In the genomic region with DNA sequence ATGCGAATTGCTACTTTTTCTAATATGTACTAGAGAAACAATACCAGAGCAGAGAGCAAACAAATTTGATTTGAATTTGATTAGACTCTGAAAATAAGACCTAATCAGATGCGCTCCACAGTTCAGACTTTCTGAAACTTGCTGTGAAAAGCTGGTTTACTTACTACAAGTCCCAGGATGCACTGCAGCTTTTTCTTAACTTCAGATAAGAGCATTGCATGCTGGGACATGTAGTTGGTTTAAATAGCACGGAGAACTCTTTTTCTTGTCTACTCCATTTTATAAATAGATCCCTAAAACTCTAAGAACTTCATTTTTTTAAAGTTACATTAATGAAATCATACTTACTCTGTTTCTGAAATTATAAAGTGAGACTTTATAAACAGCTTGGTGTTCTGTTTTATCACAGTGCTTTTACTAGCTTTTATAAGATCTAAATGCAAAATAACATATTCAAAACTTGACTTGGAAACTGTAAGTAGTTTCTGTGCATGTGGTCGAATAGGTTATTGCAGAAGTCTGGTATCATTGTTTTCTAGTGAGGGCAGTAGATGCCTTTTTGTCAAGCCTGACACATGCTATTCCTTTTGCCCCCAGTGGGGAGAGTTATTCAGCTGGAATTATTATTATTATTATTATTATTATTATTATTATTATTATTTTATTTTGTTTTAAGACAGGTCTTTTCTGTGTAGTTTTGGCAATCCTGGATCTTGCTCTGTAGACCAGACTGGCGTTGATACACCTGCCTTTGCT, we compare ENCODE assay signal across 9 mouse cellular contexts.
DNase-seq lines count a peak whose midpoint lies in the region; ATAC-seq lines count a peak whose summit lies in the region.
"Had no signal": no experiment of that assay in that cellular context is flagged by ENCODE, and none has a peak within 500 bp of the region (broad histone marks: within the 10 kb centered on the region; RNA-seq: fewer than 3 reads in every experiment).

No protein-coding gene starts in this region.

- H3K4me3 ChIP-seq in hindbrain, embryonic 16.5 days (ENCODE audit: low read length), result no peak overlapping the region
- H3K4me3 ChIP-seq in hindbrain, embryonic 13.5 days, result no peak overlapping the region
- H3K4me3 ChIP-seq: limb, embryonic 12.5 days had no signal

- 76% methylated on average over 5 of the region's 5 CpGs for WGBS in hindbrain, embryonic 16.5 days
- WGBS in hindbrain, embryonic 13.5 days, result 77% methylated on average over 5 of the region's 5 CpGs
- WGBS in large intestine, adult 2 months, result 59% methylated on average over 5 of the region's 5 CpGs

- no peaks in the 10 kb centered on the region for H3K9me3 ChIP-seq in hindbrain, embryonic 16.5 days (ENCODE audit: control insufficient read depth, low read length)
- H3K9me3 ChIP-seq in hindbrain, embryonic 13.5 days, result no peaks in the 10 kb centered on the region
- H3K9me3 ChIP-seq: limb, embryonic 12.5 days had no signal

- peaks cover 11% of the 10 kb centered on the region for H3K4me1 ChIP-seq in hindbrain, embryonic 16.5 days (ENCODE audit: control insufficient read depth, insufficient read depth, low read depth, low read length)
- H3K4me1 ChIP-seq in hindbrain, embryonic 13.5 days (replicated peaks), result peaks cover 23% of the 10 kb centered on the region

- H3K4me2 ChIP-seq in hindbrain, embryonic 16.5 days (ENCODE audit: low read length), result no peak overlapping the region
- no peak overlapping the region for H3K4me2 ChIP-seq in hindbrain, embryonic 13.5 days
- H3K4me2 ChIP-seq: limb, embryonic 12.5 days had no signal

- H3K27me3 ChIP-seq in hindbrain, embryonic 16.5 days (replicated peaks; ENCODE audit: control insufficient read depth, insufficient read depth, low read length), result no peaks in the 10 kb centered on the region
- H3K27me3 ChIP-seq in hindbrain, embryonic 13.5 days, result no peaks in the 10 kb centered on the region
- H3K27me3 ChIP-seq: limb, embryonic 12.5 days had no signal

- H3K27ac ChIP-seq in hindbrain, embryonic 16.5 days (ENCODE audit: low read depth, low read length), result no peak overlapping the region
- no peak overlapping the region for H3K27ac ChIP-seq in hindbrain, embryonic 13.5 days
- H3K27ac ChIP-seq: limb, embryonic 12.5 days had no signal

- no peak overlapping the region for H3K9ac ChIP-seq in hindbrain, embryonic 16.5 days (ENCODE audit: low read depth, low read length)
- H3K9ac ChIP-seq in hindbrain, embryonic 13.5 days, result no peak overlapping the region
- H3K9ac ChIP-seq: limb, embryonic 12.5 days had no signal

- ATAC-seq in hindbrain, embryonic 16.5 days, result peak; percentile 53; the same call in 1 of the 2 replicates
- ATAC-seq in hindbrain, embryonic 13.5 days (ENCODE audit: low FRiP score), result no peak
- ATAC-seq in common myeloid progenitor, adult 5-6 weeks (replicated peaks; ENCODE audit: low read depth, poor library complexity, severe bottlenecking), result peak; percentile 97

- no peaks in the 10 kb centered on the region for H3K36me3 ChIP-seq in hindbrain, embryonic 16.5 days (ENCODE audit: control insufficient read depth, insufficient read depth, low read length)
- H3K36me3 ChIP-seq in hindbrain, embryonic 13.5 days, result no peaks in the 10 kb centered on the region
- H3K36me3 ChIP-seq: limb, embryonic 12.5 days had no signal

- peak; percentile 64 for DNase-seq in thymus, postnatal 14 days
- no peak for DNase-seq in thymus, adult 18-20 months
- peak; percentile 53 for DNase-seq in large intestine, adult 2 months (ENCODE audit: low read depth, low spot score)
- peak; percentile 46 for DNase-seq in retina, postnatal 7 days (ENCODE audit: low read depth, low spot score)
- no peak for DNase-seq in adrenal gland, adult 18-20 months (ENCODE audit: low spot score in 2 of 2)

Comparison
In these comparisons a context has a peak if more than half of its experiments do, and no peak if none do; other contexts are left out.
1. DNase-seq: peak in thymus, postnatal 14 days (single experiment), large intestine, adult 2 months (single experiment) and retina, postnatal 7 days (single experiment); none in thymus, adult 18-20 months (0 of 2) and adrenal gland, adult 18-20 months (0 of 2).